Mouse (Mus musculus): ENCODE results near the gene Trp53tg5. TPM values are rescaled to one million over a fixed set of nuclear protein-coding genes. Genes with fewer than 3 reads are reported as not detected.

The Trp53tg5 gene
- polyA plus RNA-seq, 1 experiment from 2014 or later, result not detected

DNA sequence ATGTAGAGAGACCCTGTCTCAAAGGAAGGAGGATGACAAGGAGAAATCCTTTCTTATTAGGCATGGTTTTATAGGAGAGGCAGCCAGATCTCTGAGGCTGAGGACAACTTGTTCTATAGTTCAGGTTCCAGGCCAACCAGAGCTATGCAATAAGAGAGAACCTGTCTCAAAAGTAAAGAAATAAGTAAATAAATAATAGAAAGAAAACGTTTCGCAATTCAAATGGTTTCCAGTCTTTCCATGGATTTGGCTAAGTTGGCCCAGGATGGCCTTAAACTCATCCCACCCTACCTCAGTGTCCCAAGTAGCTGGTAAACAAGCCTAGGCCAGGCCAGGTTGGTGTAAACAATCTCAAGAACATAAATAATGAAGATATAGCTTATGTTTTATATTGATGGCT is 28.8 kb downstream of the Trp53tg5 start:
- no peaks in the 10 kb centered on the region for H3K9me3 ChIP-seq
- peaks cover 16% of the 10 kb centered on the region for H3K4me1 ChIP-seq (replicated peaks)
- H3K4me3 ChIP-seq (replicated peaks), result no peak overlapping the region
- 64% methylated on average over 2 of the region's 2 CpGs for whole genome bisulfite sequencing
- H3K9ac ChIP-seq, result no peak overlapping the region
- H3K36me3 ChIP-seq, result no peaks in the 10 kb centered on the region
- H3K4me2 ChIP-seq (replicated peaks), result no peak overlapping the region
- H3K27me3 ChIP-seq (replicated peaks), result no peaks in the 10 kb centered on the region
- no peak overlapping the region for H3K27ac ChIP-seq
- ATAC-seq, result no peak

DNA sequence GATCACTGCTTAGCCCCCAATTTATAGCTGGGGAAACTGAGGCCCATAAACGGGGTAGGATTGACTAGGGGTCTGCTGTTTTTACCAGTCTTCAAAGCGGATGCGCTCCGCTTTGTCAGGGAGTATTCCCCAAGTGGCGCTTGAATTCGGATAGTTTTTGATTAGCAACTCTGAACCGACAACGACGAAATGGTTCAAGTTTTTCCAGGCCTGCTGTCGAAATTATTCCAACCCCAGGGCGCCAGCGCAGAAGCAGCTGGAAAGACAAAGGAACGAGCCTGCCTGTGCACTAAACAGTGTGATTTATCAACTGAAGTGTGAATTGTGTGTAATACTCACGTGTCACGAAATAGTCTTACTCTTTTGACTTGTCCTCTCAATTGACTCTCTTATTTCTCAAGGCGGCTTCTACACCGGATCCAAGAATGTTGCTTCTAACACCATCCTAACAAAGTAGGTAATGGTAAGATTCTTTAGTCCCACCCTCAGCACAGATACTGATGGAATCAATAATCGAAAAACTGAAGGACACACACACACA is 30.0 kb downstream of the Trp53tg5 start, which contains the start of gene Sdc4:
TSS of gene Sdc4 (minus strand) at position 428 of the 541 bp plus-strand sequence.
- Histone ChIP-seq H3K27ac (peak within 1 kb of the TSS; percentile 88), H3K36me3 (no peaks in the 10 kb centered on the region), H3K9me3 (no peaks in the 10 kb centered on the region), H3K4me1 (replicated peaks) (peaks cover 27% of the 10 kb centered on the region), H3K4me2 (replicated peaks) (peak within 1 kb of the TSS; percentile 83), H3K27me3 (replicated peaks) (no peaks in the 10 kb centered on the region), H3K9ac (peak within 1 kb of the TSS; percentile 79), H3K4me3 (replicated peaks) (peak within 1 kb of the TSS; percentile 73)
- WGBS, result 14% methylated on average over 18 of the region's 18 CpGs
- no peak for ATAC-seq

DNA sequence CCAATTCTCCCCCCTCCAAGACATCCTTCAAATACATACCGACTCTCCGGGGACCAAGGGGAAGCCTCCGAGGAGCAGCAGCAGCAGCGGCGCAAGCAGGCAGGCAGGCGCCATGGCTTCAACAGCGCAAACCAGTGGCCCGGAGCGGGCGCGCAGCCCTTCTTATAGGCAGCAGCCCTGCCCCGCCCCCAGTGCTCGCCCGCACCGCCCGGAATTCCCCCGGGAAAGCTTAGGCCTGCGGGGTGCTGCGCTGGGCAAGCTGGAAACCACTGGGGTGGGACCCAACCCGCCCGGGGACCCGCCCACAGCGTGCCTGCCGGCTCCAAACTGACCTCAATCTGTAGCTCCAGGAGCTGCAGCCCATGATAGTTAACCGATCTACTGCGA is 30.5 kb downstream of the Trp53tg5 start:
- Histone ChIP-seq H3K4me2 (replicated peaks) (peak overlapping the region; percentile 83), H3K27me3 (replicated peaks) (no peaks in the 10 kb centered on the region), H3K9ac (peak overlapping the region; percentile 79), H3K4me3 (replicated peaks) (peak overlapping the region; percentile 73), H3K9me3 (no peaks in the 10 kb centered on the region), H3K36me3 (no peaks in the 10 kb centered on the region), H3K27ac (peak overlapping the region; percentile 88), H3K4me1 (replicated peaks) (peaks cover 27% of the 10 kb centered on the region)
- WGBS, result under 1% methylated on average over 26 of the region's 26 CpGs
- ATAC-seq, result peak; percentile 94

DNA sequence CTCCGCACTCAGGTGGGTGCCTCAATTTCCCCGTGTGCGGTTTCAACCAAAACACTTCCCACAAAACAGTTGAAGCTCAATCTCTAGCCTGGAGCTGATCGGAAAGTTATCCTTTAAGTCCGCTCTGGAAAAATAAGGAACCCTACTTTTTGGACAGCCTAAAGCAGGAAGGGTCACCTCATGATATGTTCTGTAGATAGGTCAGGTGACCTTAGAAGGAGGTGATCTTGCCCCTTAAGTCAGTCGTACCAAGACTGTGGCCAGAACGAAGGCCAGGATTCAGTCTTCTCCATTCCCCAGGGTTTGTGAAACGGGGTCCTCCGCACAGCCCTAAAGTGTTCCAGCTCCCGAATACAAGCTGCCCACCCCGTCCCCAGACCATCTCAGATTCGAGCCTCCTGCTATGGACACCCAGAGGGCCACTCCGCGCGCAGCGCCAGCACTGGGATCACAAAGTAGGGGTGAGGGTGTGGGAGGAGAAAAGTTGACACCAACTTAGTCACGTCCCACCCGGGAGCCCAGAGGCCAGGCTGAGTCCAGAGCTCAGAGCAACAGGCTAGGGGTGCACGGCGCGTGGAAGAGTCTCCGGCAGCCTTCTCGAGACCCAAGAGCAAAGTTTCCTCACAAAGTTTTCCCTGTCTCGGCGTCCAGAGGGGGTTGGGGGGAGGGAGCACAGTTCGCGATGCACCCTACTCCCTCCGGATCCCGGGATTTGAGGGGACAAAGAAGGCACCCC is 31.0 kb downstream of the Trp53tg5 start:
- Histone ChIP-seq H3K9ac (peak overlapping the region; percentile 79), H3K27me3 (replicated peaks) (no peaks in the 10 kb centered on the region), H3K4me2 (replicated peaks) (peak overlapping the region; percentile 83), H3K9me3 (no peaks in the 10 kb centered on the region), H3K4me3 (replicated peaks) (peak overlapping the region; percentile 73), H3K36me3 (no peaks in the 10 kb centered on the region), H3K27ac (peak overlapping the region; percentile 88), H3K4me1 (replicated peaks) (peaks cover 27% of the 10 kb centered on the region)
- WGBS, result 3% methylated on average over 29 of the region's 29 CpGs
- peak; percentile 64 for ATAC-seq

DNA sequence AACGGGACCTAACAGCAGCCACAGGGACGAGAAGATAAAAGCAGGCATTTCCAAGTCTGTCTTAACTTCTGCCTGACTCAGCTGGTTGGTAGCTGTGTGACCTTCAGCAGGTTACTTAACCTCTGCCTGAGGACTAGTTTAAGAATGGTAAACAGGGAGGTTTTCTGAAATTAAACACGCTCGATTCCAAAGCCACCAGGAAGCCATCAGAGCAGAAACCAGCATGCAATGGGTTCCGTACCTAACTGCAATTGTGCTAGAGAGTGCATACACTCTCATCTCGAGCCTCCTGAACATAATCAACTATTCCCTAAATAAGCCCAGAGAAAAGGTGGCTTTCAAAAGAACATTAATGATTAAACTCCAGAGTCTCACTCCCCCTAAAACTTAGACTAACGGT is 31.8 kb downstream of the Trp53tg5 start:
- H3K36me3 ChIP-seq, result no peaks in the 10 kb centered on the region
- peak overlapping the region; percentile 73 for H3K4me3 ChIP-seq (replicated peaks)
- no peak for ATAC-seq
- no peaks in the 10 kb centered on the region for H3K27me3 ChIP-seq (replicated peaks)
- WGBS, result 21% methylated on average over 7 of the region's 7 CpGs
- H3K9me3 ChIP-seq, result no peaks in the 10 kb centered on the region
- H3K4me1 ChIP-seq (replicated peaks), result peaks cover 31% of the 10 kb centered on the region
- peak overlapping the region; percentile 83 for H3K4me2 ChIP-seq (replicated peaks)
- H3K27ac ChIP-seq, result peak overlapping the region; percentile 59; the same call in 1 of the 2 replicates
- peak overlapping the region; percentile 79 for H3K9ac ChIP-seq

DNA sequence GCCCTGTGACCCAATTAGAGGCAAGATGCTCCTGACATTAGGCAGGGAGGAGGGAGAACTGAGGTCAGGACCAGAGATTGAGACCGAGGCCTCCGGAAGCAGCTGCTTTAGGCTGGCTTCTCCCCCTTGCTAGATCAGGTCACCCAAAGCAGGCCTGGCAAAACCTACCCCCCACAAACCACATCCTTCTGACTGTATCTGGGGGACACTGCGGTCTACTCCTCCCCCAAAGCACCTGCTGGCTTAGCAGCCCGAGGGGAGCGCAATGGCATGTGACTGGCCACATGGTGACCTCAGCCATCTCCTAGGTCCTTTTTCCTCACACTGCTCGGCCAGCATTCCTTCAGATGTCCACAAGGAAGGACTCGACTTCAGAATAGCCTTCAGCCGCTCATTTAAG is 32.4 kb downstream of the Trp53tg5 start:
- Histone ChIP-seq H3K9ac (peak overlapping the region; percentile 79), H3K4me1 (replicated peaks) (peaks cover 37% of the 10 kb centered on the region), H3K4me3 (replicated peaks) (peak overlapping the region; percentile 73), H3K27ac (peak overlapping the region; percentile 59), H3K36me3 (no peaks in the 10 kb centered on the region), H3K27me3 (replicated peaks) (no peaks in the 10 kb centered on the region), H3K4me2 (replicated peaks) (peak overlapping the region; percentile 83), H3K9me3 (no peaks in the 10 kb centered on the region)
- ATAC-seq, result no peak
- WGBS, result 30% methylated on average over 8 of the region's 8 CpGs

DNA sequence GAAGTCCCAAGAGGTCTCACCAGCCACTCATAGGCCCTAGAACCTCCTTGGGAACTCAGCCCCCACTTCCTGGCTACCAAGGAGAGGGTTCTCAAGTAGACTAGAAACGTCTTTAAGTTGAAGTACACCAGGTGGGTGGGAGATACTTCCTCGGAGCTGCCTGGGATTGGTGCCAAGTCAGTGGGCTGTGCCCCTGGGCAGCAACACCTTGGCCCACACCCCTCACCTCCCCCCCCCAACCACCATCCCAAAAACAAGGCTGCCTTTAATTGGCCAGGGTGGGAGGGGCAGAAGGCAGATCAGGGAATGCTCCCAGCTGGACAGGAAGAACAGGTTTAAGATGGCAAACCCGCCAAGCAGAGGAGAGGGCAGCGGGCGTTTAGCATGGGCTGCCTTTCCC is 33.2 kb downstream of the Trp53tg5 start:
- Histone ChIP-seq H3K27ac (peak overlapping the region; percentile 59), H3K4me1 (replicated peaks) (peaks cover 44% of the 10 kb centered on the region), H3K27me3 (replicated peaks) (no peaks in the 10 kb centered on the region), H3K9me3 (no peaks in the 10 kb centered on the region), H3K4me2 (replicated peaks) (peak overlapping the region; percentile 83), H3K36me3 (no peaks in the 10 kb centered on the region), H3K9ac (no peak overlapping the region), H3K4me3 (replicated peaks) (peak overlapping the region; percentile 73)
- no peak for ATAC-seq
- 54% methylated on average over 5 of the region's 5 CpGs for WGBS

DNA sequence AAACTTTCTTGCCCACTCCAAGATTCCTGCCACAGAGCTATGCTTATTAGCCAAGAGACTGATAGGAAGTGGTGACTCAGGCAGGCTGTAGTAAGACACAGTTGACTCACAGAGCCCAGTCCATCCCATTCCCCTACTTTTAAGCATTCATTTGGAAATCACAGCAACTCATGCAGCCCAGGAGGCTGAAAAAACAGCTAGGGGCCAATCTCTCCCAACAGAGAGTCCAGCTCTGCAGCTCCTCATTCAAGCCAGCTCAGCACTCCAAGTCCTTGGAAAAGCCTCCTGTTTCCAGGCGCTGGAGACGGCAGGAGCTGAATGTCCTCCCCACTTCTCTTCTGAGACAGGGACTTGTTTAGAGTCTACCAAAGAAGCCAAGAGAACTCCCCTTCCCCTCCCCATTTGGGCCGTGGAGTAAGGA is 34.5 kb downstream of the Trp53tg5 start:
- Histone ChIP-seq H3K4me1 (replicated peaks) (peaks cover 56% of the 10 kb centered on the region), H3K27me3 (replicated peaks) (no peaks in the 10 kb centered on the region), H3K9ac (no peak overlapping the region), H3K36me3 (no peaks in the 10 kb centered on the region), H3K4me3 (replicated peaks) (peak overlapping the region; percentile 3; the same call in 1 of the 2 replicates), H3K9me3 (no peaks in the 10 kb centered on the region), H3K4me2 (replicated peaks) (peak overlapping the region; percentile 83), H3K27ac (peak overlapping the region; percentile 93)
- WGBS, result 46% methylated on average over 3 of the region's 3 CpGs
- no peak for ATAC-seq

DNA sequence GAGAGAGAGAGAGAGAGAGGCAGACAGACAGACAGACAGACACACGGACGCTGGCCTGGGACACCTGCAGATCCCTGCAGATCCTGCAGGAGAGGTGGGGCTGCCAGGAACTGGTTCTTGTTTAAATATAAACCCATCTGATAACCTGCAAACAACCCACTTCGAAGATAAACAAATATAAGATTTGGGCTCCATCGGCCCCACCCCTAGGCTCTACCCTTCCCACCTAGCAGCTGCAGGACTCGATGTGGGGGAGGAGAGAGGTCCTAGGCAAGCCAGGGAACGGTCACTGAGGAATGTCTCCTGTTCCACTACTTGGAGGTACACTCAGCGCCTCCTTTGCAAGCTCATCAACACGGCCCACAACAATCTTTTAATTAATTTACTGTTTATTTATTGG is 35.3 kb downstream of the Trp53tg5 start:
- H3K4me1 ChIP-seq (replicated peaks), result peaks cover 62% of the 10 kb centered on the region
- peak overlapping the region; percentile 93; the same call in 1 of the 2 replicates for H3K27ac ChIP-seq
- H3K9ac ChIP-seq, result no peak overlapping the region
- peak overlapping the region; percentile 10; the same call in 1 of the 2 replicates for H3K4me3 ChIP-seq (replicated peaks)
- no peaks in the 10 kb centered on the region for H3K9me3 ChIP-seq
- ATAC-seq, result peak; percentile 39
- H3K27me3 ChIP-seq (replicated peaks), result no peaks in the 10 kb centered on the region
- WGBS, result 43% methylated on average over 8 of the region's 8 CpGs
- no peaks in the 10 kb centered on the region for H3K36me3 ChIP-seq
- peak overlapping the region; percentile 83 for H3K4me2 ChIP-seq (replicated peaks)

DNA sequence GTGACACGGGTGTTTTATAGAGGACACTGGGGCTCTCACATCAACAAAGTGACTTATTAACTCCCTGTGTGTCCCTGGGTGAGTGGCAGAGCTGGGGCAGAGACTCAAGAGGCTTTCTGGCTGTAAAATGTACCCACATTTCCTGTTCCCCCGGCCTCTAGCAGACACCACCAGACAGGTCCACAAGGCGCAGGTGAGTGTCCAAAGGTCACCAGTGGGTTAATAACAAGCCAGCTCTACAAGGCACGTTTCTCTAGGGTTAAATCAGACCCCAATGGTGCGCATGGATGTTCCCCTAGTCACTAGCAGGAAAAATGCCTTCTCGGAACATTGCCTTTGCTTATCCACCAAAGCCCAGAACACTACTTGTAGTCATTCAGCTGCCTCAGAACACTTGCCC is 35.8 kb downstream of the Trp53tg5 start:
- Histone ChIP-seq H3K27ac (peak overlapping the region; percentile 93), H3K4me3 (replicated peaks) (peak overlapping the region; percentile 10; the same call in 1 of the 2 replicates), H3K36me3 (no peaks in the 10 kb centered on the region), H3K9me3 (no peaks in the 10 kb centered on the region), H3K9ac (no peak overlapping the region), H3K4me2 (replicated peaks) (peak overlapping the region; percentile 83), H3K4me1 (replicated peaks) (peaks cover 65% of the 10 kb centered on the region), H3K27me3 (replicated peaks) (no peaks in the 10 kb centered on the region)
- ATAC-seq, result peak; percentile 70
- WGBS, result 41% methylated on average over 6 of the region's 6 CpGs

DNA sequence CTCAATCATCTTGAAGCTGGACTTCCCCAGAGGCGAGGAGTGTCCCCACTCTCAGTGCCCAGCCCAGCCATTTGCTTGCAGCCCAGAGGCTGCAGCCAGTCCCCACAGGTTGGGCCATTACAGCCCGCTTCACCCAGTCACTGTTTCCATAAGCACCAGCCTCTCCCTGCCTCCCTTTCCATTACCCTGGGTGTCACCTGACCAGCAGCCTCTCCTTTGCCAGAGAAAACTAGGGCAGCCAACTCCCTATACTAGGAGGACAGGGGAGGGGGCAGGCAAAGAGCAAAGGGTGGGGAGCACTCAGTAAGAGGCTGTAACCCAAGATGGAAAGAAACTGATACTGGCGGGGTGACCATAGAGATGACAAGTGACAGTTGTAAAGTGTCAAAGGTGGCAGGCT is 36.6 kb downstream of the Trp53tg5 start:
- Histone ChIP-seq H3K36me3 (no peaks in the 10 kb centered on the region), H3K4me3 (replicated peaks) (peak overlapping the region; percentile 15), H3K4me2 (replicated peaks) (peak overlapping the region; percentile 83), H3K9ac (peak overlapping the region; percentile 35), H3K4me1 (replicated peaks) (peaks cover 70% of the 10 kb centered on the region), H3K27ac (peak overlapping the region; percentile 93), H3K9me3 (no peaks in the 10 kb centered on the region), H3K27me3 (replicated peaks) (no peaks in the 10 kb centered on the region)
- 50% methylated on average over 3 of the region's 3 CpGs for WGBS
- peak; percentile 61 for ATAC-seq

DNA sequence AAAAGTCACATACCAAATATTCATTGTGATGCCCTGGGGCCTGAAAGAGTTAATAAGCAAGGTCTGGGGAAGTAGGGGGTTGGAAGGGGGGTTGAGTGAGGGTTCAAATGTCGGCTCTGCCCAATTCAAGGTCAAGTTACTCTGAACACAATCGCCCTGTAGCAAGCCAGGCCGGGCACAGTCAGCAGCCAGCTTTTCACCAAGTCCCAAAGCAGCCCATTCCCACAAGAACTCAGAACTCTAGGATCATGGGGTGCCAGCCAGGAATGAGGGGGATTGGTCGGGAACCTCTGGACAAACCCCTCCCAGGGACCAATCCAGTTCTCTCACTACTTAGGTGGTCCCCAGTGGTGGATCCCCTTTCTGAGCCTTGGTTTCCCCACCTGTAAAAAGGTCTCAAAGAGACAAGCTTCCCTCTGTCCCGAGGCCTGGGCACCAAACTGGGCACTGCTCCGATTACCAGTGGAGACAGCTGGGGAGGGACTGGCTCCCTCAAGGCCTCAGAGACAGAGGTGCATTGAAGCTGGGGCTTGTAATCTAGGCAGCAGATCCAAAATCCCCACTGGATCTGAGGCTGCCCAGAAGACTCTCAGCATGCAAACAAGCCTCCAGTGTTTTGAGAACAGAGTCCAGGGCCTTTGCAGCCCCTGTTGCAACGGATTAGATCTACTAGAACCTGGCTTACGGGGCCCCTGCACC is 37.2 kb downstream of the Trp53tg5 start:
- WGBS, result 19% methylated on average over 8 of the region's 8 CpGs
- Histone ChIP-seq H3K4me3 (replicated peaks) (peak overlapping the region; percentile 15), H3K9me3 (no peaks in the 10 kb centered on the region), H3K27ac (peak overlapping the region; percentile 93), H3K36me3 (no peaks in the 10 kb centered on the region), H3K4me2 (replicated peaks) (peak overlapping the region; percentile 83), H3K9ac (peak overlapping the region; percentile 35), H3K4me1 (replicated peaks) (peaks cover 72% of the 10 kb centered on the region), H3K27me3 (replicated peaks) (no peaks in the 10 kb centered on the region)
- ATAC-seq, result no peak
